Mouse (Mus musculus) layer of hippocampus, adult 9-10 months (tissue): Measurements from ENCODE around the gene Wnt16.

Experiments used
- DNase-seq: peaks from one replicate; pipeline ENCODE4 v3.0.0; 2022; ENCODE audit warnings: low spot score

Gene Wnt16

DNA sequence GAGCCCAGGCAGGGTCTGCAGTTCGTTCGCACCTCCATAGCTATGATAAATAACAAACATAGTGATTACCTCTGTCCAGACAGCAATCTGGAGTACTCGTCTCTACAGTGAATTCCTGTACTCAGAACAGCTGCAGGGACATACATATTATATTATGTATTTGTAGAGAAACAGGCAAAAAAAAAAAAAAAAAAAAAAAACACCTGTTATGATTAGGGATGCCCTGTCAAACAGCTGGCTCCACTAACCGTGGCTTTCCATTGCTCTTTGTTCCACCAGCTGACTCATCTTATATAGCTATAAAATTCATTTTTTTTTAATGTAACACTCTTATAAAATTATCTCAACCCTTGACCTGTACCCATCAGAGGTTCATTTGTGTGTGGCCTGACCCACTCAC is 38.3 kb downstream of the Wnt16 start:
- no peak for DNase-seq

DNA sequence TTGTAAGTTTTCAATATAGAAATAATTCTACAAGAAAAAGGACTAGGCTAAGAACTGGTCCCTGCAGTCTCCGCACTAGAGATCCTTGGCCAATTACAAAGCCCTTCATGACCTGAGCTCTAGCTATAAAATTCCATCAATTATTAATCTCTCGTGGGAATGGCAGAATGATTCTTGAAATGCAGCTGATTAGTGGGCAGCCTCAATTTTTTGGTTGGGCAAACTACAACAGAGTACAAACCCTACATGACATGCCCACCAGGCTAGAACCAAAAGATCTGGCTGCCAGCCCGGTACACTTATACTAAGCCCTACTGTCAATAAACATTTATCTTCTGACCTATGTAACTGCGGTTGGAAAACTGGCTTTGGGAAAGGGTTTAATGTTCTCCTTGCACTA is 39.1 kb downstream of the Wnt16 start:
- no peak for DNase-seq

GRCm38 (mm10) chr6:22327931-22328330 is 39.9 kb downstream of the Wnt16 start:
- no peak for DNase-seq

GRCm38 (mm10) chr6:22330169-22330960 is 42.3 kb downstream of the Wnt16 start:
- DNase-seq, result no peak

GRCm38 (mm10) chr6:22332548-22332947 is 44.5 kb downstream of the Wnt16 start:
- DNase-seq, result no peak

DNA sequence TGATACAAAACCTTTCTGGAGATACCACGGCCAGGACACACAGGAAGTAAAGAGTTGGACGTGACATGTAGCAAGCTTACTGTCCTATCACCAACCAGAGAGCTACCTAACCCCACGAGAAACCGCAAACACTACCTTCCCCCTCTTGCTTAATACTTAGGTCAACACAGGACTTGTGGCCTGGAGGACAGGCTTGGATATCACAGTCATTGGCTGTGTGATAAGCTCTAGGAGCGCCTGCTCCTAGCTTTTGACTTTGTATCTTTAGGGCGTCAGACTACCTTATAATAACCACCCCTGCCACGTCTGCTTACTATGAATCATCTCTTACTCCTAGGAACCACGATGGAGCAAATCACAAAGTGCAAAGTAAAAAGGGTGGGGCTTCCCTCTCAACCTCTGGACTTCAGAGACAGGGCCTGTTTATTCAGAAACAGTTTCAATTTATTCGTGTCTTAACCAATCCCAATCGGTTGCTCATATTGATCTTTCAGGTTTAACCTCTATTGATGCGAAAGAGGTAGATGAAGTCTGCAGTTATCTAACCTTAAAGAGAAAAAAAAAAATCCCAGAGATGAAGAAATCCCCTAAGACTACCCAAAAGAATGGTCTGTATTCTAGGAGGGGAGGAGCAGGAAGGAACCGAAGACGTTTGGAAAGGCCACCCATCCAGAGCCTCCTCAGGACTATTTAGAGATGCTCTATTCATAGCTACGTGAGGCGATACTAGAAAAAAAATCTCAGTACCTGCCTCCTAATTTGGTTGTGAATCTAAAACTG is 51.9 kb downstream of the Wnt16 start:
- no peak for DNase-seq

- DNase-seq, result no peak
Observed at GRCm38 (mm10) chr6:22340779-22341178, 52.8 kb downstream of the Wnt16 start.

DNA sequence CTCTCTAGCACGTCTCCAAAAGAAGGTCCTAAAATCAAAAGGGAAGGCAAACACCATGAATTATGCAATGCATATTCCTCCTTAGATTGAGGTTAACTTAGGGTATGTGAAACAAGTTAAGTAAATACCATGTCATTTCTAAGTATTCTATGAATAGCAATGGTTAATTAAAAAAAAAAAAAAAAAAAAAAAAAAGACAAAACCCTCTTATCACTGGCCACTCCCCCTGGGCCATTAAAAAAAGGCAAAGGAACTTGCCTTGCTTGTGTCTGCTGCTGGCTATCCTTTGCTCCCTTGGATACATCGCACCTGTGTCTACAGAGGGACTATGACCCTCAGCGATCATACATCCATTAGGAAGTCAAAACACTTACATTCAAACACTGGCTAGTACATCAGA is 55.3 kb downstream of the Wnt16 start:
- no peak for DNase-seq

GRCm38 (mm10) chr6:22343706-22344105 is 55.7 kb downstream of the Wnt16 start:
- no peak for DNase-seq

DNA sequence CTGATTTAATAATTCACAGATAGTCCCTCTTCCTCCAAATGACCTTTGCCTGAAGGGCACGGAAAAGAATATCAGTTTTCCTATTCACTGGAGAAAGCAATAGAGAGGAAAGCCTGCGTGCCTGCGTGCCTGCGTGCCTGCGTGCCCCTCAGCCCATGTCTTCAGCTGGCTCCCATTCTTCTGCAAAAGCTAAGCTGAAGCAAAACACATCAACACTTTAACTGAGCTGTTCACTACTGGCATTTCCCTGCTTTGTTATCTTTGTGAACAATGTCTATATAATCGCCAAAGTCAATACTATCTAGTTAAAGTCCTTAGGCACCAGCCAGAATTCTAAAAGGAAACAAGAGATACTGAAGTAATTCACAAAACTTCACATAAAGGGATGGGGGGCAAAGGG is 56.4 kb downstream of the Wnt16 start:
- no peak for DNase-seq

DNA sequence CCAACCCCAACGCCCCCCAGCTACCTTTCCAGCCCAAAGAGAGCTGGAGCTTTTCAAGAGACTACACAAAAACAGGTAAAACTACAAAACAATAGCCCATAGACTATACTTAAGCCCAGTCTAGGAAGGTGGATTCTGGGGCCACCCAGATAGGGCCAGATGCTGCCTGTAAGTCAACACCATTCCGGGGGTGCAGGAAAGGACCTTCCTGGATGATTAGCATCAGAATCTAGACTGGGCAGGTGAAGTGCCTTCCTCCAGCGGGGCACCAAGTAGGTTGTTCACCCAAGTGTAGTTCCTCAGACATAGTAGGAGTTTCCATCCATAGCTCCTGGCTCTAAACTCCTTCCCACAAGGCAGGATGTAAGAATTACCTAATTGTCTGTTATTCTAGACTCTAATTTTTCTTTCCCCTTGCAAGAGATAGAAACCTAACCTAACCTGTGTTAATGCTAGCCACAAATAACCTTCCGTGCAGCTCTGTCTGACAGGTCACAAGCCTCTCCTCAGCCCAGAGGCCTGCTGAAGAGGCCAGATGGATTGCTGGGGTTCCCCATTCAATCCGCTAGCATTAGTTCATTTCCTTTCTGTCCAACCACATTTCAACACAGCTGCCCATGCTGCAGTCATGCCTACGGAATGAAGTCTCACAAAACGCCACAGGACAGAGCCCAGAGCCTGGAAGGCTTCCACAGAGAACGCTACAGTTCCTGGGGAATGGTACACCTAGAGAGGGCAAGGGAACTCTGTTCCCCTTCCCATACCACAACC is 59.3 kb downstream of the Wnt16 start:
- DNase-seq, result no peak
